Mouse (Mus musculus) MEL (cell line): ENCODE results near the gene Tanc1.

Source experiments
- CHD2 ChIP-seq: IDR thresholded peaks from 2 replicates; pipeline ENCODE4 v1.6.1; 2011; ENCODE audit warnings: low read length, improper control_type of control experiment
- CTCF ChIP-seq, 3 experiments: IDR thresholded peaks in 2 of 3; conservative IDR thresholded peaks in 1 of 3; 2 replicates each; pipeline ENCODE4 v1.5.1; 2011 to 2012; ENCODE audit warnings: low read length in 3 of 3, low read depth in 2 of 3, mild to moderate bottlenecking in 2 of 3, improper control_type of control experiment in 1 of 3, inconsistent platforms in 1 of 3, mixed read lengths in 1 of 3, moderate library complexity in 1 of 3; ENCODE audit not compliant: control insufficient read depth in 1 of 3, insufficient read depth in 1 of 3, poor library complexity in 1 of 3, severe bottlenecking in 1 of 3
- E2F4 ChIP-seq: IDR thresholded peaks from 2 replicates; pipeline ENCODE4 v1.6.1; 2011; ENCODE audit warnings: low read depth, low read length, improper control_type of control experiment, borderline replicate concordance
- EP300 ChIP-seq, 2 experiments: IDR thresholded peaks; 2 replicates each; pipeline ENCODE4 v1.6.1; 2011; ENCODE audit warnings: improper control_type of control experiment in 2 of 2, low read length in 2 of 2, low read depth in 1 of 2, mild to moderate bottlenecking in 1 of 2
- JUND ChIP-seq: IDR thresholded peaks from 2 replicates; pipeline ENCODE4 v1.6.1; 2011; ENCODE audit warnings: low read depth, mild to moderate bottlenecking, improper control_type of control experiment, low read length
- KAT2A ChIP-seq: conservative IDR thresholded peaks from 2 replicates; pipeline ENCODE4 v1.6.1; 2012; ENCODE audit warnings: low read depth, low read length, improper control_type of control experiment, inconsistent platforms
- MAX ChIP-seq: IDR thresholded peaks from 2 replicates; pipeline ENCODE4 v1.6.1; 2011; ENCODE audit warnings: low read length, improper control_type of control experiment
- NRF1 ChIP-seq: IDR thresholded peaks from 2 replicates; pipeline ENCODE4 v1.6.1; 2014; ENCODE audit warnings: low read depth, mild to moderate bottlenecking, inconsistent platforms, low read length, improper control_type of control experiment, moderate library complexity; ENCODE audit not compliant: poor library complexity, insufficient read depth, severe bottlenecking
- POLR2A ChIP-seq, 2 experiments: IDR thresholded peaks; 2 replicates each; pipeline ENCODE4 v1.6.1; 2011 to 2012; ENCODE audit warnings: low read length in 2 of 2, mild to moderate bottlenecking in 2 of 2, control low read depth in 1 of 2, improper control_type of control experiment in 1 of 2, low read depth in 1 of 2, moderate library complexity in 1 of 2; ENCODE audit not compliant: control insufficient read depth in 1 of 2, insufficient read depth in 1 of 2, poor library complexity in 1 of 2
- POLR2AphosphoS2 ChIP-seq: IDR thresholded peaks from 2 replicates; pipeline ENCODE4 v1.6.1; 2011; ENCODE audit warnings: low read length, improper control_type of control experiment
- SMC3 ChIP-seq: IDR thresholded peaks from 2 replicates; pipeline ENCODE4 v1.6.1; 2011; ENCODE audit warnings: low read depth, low read length, improper control_type of control experiment
- TAL1 ChIP-seq: IDR thresholded peaks from 2 replicates; pipeline ENCODE4 v1.6.1; 2012; ENCODE audit warnings: mild to moderate bottlenecking, inconsistent platforms, low read length, moderate library complexity, mixed read lengths
- ZKSCAN1 ChIP-seq: IDR thresholded peaks from 2 replicates; pipeline ENCODE4 v1.6.1; 2012; ENCODE audit warnings: low read depth, mild to moderate bottlenecking, inconsistent platforms, low read length, improper control_type of control experiment, moderate library complexity

DNA sequence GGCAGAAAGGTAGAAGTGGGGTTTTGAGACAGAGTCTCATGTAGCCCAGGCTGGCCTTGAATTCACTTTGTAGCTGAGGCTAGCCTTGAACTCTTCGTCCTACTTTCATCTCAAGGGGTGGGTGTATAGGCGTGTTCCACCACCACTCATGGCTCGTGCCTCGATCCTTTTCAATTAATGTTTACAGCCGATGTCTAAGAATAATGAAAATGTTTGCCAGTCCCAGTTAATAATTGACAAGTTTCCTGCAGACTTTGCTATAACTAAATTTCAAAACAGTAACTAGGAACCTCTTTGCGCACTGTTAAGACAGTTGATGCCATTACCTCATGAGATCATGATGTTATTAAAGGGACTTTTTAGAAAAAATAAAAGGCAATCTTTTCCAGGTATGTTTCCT, 13.6 kb upstream of the Tanc1 start:
- TF ChIP-seq CTCF (IDR thresholded peaks at IDR 0.05 in 2 of 3, conservative IDR thresholded peaks at IDR 0.05 in 1 of 3; ENCODE audit: control insufficient read depth in 1 of 3, insufficient read depth in 1 of 3, low read depth in 2 of 3, low read length in 3 of 3, poor library complexity in 1 of 3, severe bottlenecking in 1 of 3) (no peak), MAX (no peak), E2F4 (no peak), POLR2AphosphoS2 (no peak), SMC3 (no peak), POLR2A (IDR thresholded peaks at IDR 0.05; ENCODE audit: control insufficient read depth in 1 of 2, insufficient read depth in 1 of 2, low read depth in 1 of 2, low read length in 2 of 2, poor library complexity in 1 of 2) (no peak), CHD2 (no peak), EP300 (IDR thresholded peaks at IDR 0.05; ENCODE audit: low read depth in 1 of 2, low read length in 2 of 2) (no peak), ZKSCAN1 (no peak), KAT2A (no peak), JUND (no peak), NRF1 (no peak), TAL1 (no peak)
